ENCODE assay signal across 28 mouse cellular contexts in the genomic region with DNA sequence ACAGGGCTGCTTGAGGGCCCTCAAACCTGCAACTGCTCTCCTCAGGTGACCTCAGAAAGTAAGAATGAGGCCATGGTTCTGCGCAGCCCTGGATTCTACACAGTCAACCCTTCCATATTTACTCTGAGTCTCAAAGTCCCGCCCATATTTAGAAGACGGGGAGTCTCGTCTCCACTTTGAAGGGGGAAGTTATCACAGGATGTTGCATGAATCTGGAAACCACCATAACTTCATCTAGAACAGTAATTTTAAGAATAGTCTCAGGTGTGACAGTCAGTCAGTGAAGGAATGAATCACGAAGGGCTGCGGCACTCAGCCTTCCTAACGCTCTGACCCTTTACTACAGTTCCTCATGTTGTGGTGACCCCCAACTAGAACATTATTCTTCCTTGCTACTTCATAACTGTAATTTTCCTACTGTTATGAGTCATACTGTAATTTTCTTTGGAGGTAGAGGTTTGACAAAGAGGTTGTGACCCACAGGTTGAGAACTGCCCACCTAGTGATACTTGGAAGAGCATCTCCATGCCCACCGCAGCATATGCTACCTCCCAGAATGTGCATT.
DNase-seq lines count a peak whose midpoint lies in the region; ATAC-seq and TF ChIP-seq lines count a peak whose summit lies in the region.
"Had no signal": no experiment of that assay in that cellular context is flagged by ENCODE, and none has a peak within 500 bp of the region (broad histone marks: within the 10 kb centered on the region; RNA-seq: fewer than 3 reads in every experiment).

No protein-coding gene starts in this region.

- H3K27ac ChIP-seq in CH12.LX (ENCODE audit: insufficient read depth, low read depth) = no peak overlapping the region
- no peak overlapping the region for H3K27ac ChIP-seq in forebrain, embryonic 10.5 days
- H3K27ac ChIP-seq: embryonic facial prominence, embryonic 10.5 days; embryonic facial prominence, embryonic 13.5 days; forebrain, embryonic 13.5 days; gastrocnemius, adult 2 months; heart, adult 2 months; heart, embryonic 10.5 days; heart, embryonic 13.5 days; hindbrain, embryonic 14.5 days; hindbrain, postnatal 0 days had no signal

- dilution Hi-C loops in CH12.LX (cut with MboI; ENCODE audit: extremely low pct_ligation_motif_present, extremely low pct_unique_long_range_greater_than_20kb, low sequenced_read_pairs) = no loop called here

- H3K79me2 ChIP-seq in CH12.LX (replicated peaks; ENCODE audit: control insufficient read depth, extremely low read depth, insufficient read depth, poor library complexity, severe bottlenecking) = no peaks in the 10 kb centered on the region

- in situ Hi-C loops in CH12.LX (cut with MboI; ENCODE audit: low pct_ligation_motif_present, low pct_unique_long_range_greater_than_20kb, low sequenced_read_pairs) = no loop called here

- no peak overlapping the region for H3K4me3 ChIP-seq in CH12.LX (replicated peaks in 1 of 3; ENCODE audit: low read depth in 2 of 3, low read length in 2 of 3, poor library complexity in 1 of 3)
- H3K4me3 ChIP-seq in forebrain, embryonic 10.5 days = no peak overlapping the region
- H3K4me3 ChIP-seq: embryonic facial prominence, embryonic 10.5 days; embryonic facial prominence, embryonic 13.5 days; erythroblast, embryonic 14.5 days; forebrain, embryonic 13.5 days; gastrocnemius, adult 2 months; heart, adult 2 months; heart, embryonic 10.5 days; heart, embryonic 13.5 days had no signal

- H3K27me3 ChIP-seq in CH12.LX (replicated peaks) = no peaks in the 10 kb centered on the region
- H3K27me3 ChIP-seq in splenic B cell, adult 2 months (ENCODE audit: control insufficient read depth, insufficient read depth, low read length, poor library complexity, severe bottlenecking) = no peaks in the 10 kb centered on the region
- peaks cover 57% of the 10 kb centered on the region for H3K27me3 ChIP-seq in forebrain, embryonic 10.5 days (ENCODE audit: poor library complexity, severe bottlenecking)
- H3K27me3 ChIP-seq: embryonic facial prominence, embryonic 13.5 days had no signal

- H3K9me3 ChIP-seq in CH12.LX (replicated peaks; ENCODE audit: low read length) = peaks cover 2% of the 10 kb centered on the region
- no peaks in the 10 kb centered on the region for H3K9me3 ChIP-seq in forebrain, embryonic 10.5 days
- H3K9me3 ChIP-seq: embryonic facial prominence, embryonic 10.5 days; embryonic facial prominence, embryonic 13.5 days; forebrain, embryonic 13.5 days; heart, embryonic 10.5 days; heart, embryonic 13.5 days had no signal

- TF ChIP-seq RAD21 in CH12.LX (IDR thresholded peaks at IDR 0.05; ENCODE audit: low read depth, low read length) = no peak

- no peaks in the 10 kb centered on the region for H3K36me3 ChIP-seq in CH12.LX (replicated peaks in 1 of 2; ENCODE audit: control insufficient read depth in 1 of 2, insufficient read depth in 1 of 2, low read length in 1 of 2)
- H3K36me3 ChIP-seq in splenic B cell, adult 2 months (ENCODE audit: control insufficient read depth, insufficient read depth, low read length, poor library complexity, severe bottlenecking) = no peaks in the 10 kb centered on the region
- no peaks in the 10 kb centered on the region for H3K36me3 ChIP-seq in forebrain, embryonic 10.5 days (replicated peaks)
- H3K36me3 ChIP-seq: embryonic facial prominence, embryonic 10.5 days; embryonic facial prominence, embryonic 13.5 days; heart, embryonic 10.5 days; heart, embryonic 13.5 days had no signal

- no peak for TF ChIP-seq POLR2A in CH12.LX (IDR thresholded peaks at IDR 0.05; ENCODE audit: low read depth, low read length)

- H3K9ac ChIP-seq in CH12.LX (ENCODE audit: insufficient read depth, low read depth) = no peak overlapping the region
- H3K9ac ChIP-seq: embryonic facial prominence, embryonic 13.5 days; forebrain, embryonic 13.5 days; heart, embryonic 13.5 days; hindbrain, embryonic 14.5 days had no signal

- no peak overlapping the region for H3K4me2 ChIP-seq in CH12.LX (ENCODE audit: insufficient read depth, low read depth, poor library complexity, severe bottlenecking)
- H3K4me2 ChIP-seq: embryonic facial prominence, embryonic 13.5 days; forebrain, embryonic 13.5 days; heart, embryonic 13.5 days; hindbrain, embryonic 14.5 days had no signal

- ATAC-seq in granulocyte monocyte progenitor cell, adult 5-6 weeks (replicated peaks; ENCODE audit: poor library complexity, severe bottlenecking) = peak; percentile 89
- peak; percentile 76 for ATAC-seq in megakaryocyte progenitor cell, adult 5-6 weeks (replicated peaks; ENCODE audit: poor library complexity)
- ATAC-seq: forebrain, embryonic 13.5 days; forebrain, embryonic 16.5 days; hindbrain, postnatal 0 days had no signal

- peak; percentile 58 for DNase-seq in CH12.LX (ENCODE audit: extremely low read depth)
- DNase-seq in splenic B cell, adult 2 months (ENCODE audit: low read depth, low spot score) = peak; percentile 8
- no peak for DNase-seq in forebrain, embryonic 10.5 days (ENCODE audit: extremely low spot score, low spot score)
- DNase-seq in right cerebral cortex, postnatal 4 days = no peak
- no peak for DNase-seq in spleen, postnatal 10 days (ENCODE audit: low spot score in 2 of 2)
- no peak for DNase-seq in cerebellum, adult 9-10 months
- DNase-seq: adrenal gland, adult 2 months; adrenal gland, postnatal 14 days; cerebellum, adult 11-12 months; cerebellum, adult 9-11 months; cerebellum, postnatal 25 days; embryo, embryonic 11 days; gastrocnemius, adult 2 months; gastrocnemius, postnatal 25 days; heart, adult 2 months; heart, postnatal 14 days; heart, postnatal 4 days had no signal

- TF ChIP-seq EP300 in CH12.LX (IDR thresholded peaks at IDR 0.05; ENCODE audit: low read length) = peak; percentile 60

- peaks cover 0 to 18% of the 10 kb centered on the region in 2 experiments; a peak in 2 of 4 replicates for H3K4me1 ChIP-seq in CH12.LX (ENCODE audit: control insufficient read depth in 1 of 2, insufficient read depth in 2 of 2)
- peaks cover 11% of the 10 kb centered on the region; the same call in 1 of the 2 replicates for H3K4me1 ChIP-seq in forebrain, embryonic 10.5 days
- H3K4me1 ChIP-seq: forebrain, embryonic 13.5 days had no signal

- TF ChIP-seq CTCF in CH12.LX (conservative IDR thresholded peaks at IDR 0.05 in 1 of 2, IDR thresholded peaks at IDR 0.05 in 1 of 2; ENCODE audit: low read depth in 2 of 2, low read length in 2 of 2) = no peak

- 95% methylated on average over 8 of the region's 8 CpGs for WGBS in forebrain, embryonic 10.5 days

TF ChIP-seq in CH12.LX, 34 proteins besides CTCF, POLR2A, EP300 and RAD21:
- TF ChIP-seq ELF1 (IDR thresholded peaks at IDR 0.05; ENCODE audit: low read depth, low read length) = no peak
- TF ChIP-seq NELFE (IDR thresholded peaks at IDR 0.05; ENCODE audit: low read depth, low read length) = no peak
- TF ChIP-seq MYC (IDR thresholded peaks at IDR 0.05; ENCODE audit: low read depth, low read length) = no peak
- no peak for TF ChIP-seq SIN3A (IDR thresholded peaks at IDR 0.05; ENCODE audit: low read length)
- peak; percentile 46 for TF ChIP-seq ETS1 (conservative IDR thresholded peaks at IDR 0.05; ENCODE audit: low read depth, low read length)
- TF ChIP-seq BHLHE40 (IDR thresholded peaks at IDR 0.05; ENCODE audit: low read depth, low read length) = peak; percentile 47; the same call in 1 of the 2 replicates
- TF ChIP-seq MEF2A (IDR thresholded peaks at IDR 0.05; ENCODE audit: borderline replicate concordance, low read depth, low read length) = no peak
- no peak for TF ChIP-seq UBTF (IDR thresholded peaks at IDR 0.05; ENCODE audit: low read depth, low read length)
- 0 out of 2 replicates have a peak, but pooled peaks have one; percentile 49 for TF ChIP-seq IRF4 (IDR thresholded peaks at IDR 0.05; ENCODE audit: low read depth, low read length)

Comparison
In these comparisons a context has a peak if more than half of its experiments do, and no peak if none do; other contexts are left out.
1. DNase-seq: peak in CH12.LX (single experiment) and splenic B cell, adult 2 months (single experiment); none in forebrain, embryonic 10.5 days (single experiment), right cerebral cortex, postnatal 4 days (single experiment), spleen, postnatal 10 days (0 of 2) and cerebellum, adult 9-10 months (single experiment).